Mouse (Mus musculus) testis, adult 2 months (tissue): Measurements from ENCODE around the gene Zfp281. TPM values are rescaled to one million over a fixed set of nuclear protein-coding genes. Genes with fewer than 3 reads are reported as not detected.

Experiments used
- H3K27ac ChIP-seq: fragments of 200-500 bp; 2 replicates; pipeline ENCODE4 v1.5.1; 2012; ENCODE audit warnings: low read depth, low read length; ENCODE audit not compliant: control insufficient read depth, insufficient read depth
- H3K27me3 ChIP-seq: fragments of 200-500 bp; 2 replicates; pipeline ENCODE4 v1.6.1; 2012; ENCODE audit warnings: mild to moderate bottlenecking, low read length, moderate library complexity; ENCODE audit not compliant: control insufficient read depth, insufficient read depth
- H3K36me3 ChIP-seq: fragments of 200-500 bp; 2 replicates; pipeline ENCODE4 v1.6.1; 2012; ENCODE audit warnings: mild to moderate bottlenecking, low read length; ENCODE audit not compliant: control insufficient read depth, insufficient read depth
- H3K4me1 ChIP-seq: fragments of 200-500 bp; 2 replicates; pipeline ENCODE4 v1.6.1; 2012; ENCODE audit warnings: low read length; ENCODE audit not compliant: control insufficient read depth, insufficient read depth
- H3K4me3 ChIP-seq: fragments of 200-500 bp; 2 replicates; pipeline ENCODE4 v1.5.1; 2012; ENCODE audit warnings: low read depth, mild to moderate bottlenecking, low read length, moderate library complexity, mixed read lengths; ENCODE audit not compliant: control insufficient read depth
- CTCF ChIP-seq: fragments of 200-500 bp; IDR thresholded peaks from 2 replicates; pipeline ENCODE4 v1.5.1; 2012; ENCODE audit warnings: low read depth, mild to moderate bottlenecking, inconsistent platforms, low read length, moderate library complexity; ENCODE audit not compliant: control insufficient read depth, insufficient read depth, insufficient replicate concordance
- POLR2A ChIP-seq: fragments of 200-500 bp; IDR thresholded peaks from 2 replicates; pipeline ENCODE4 v1.6.1; 2012; ENCODE audit warnings: low read depth, mild to moderate bottlenecking, inconsistent platforms, low read length, moderate library complexity; ENCODE audit not compliant: control insufficient read depth
- polyA plus RNA-seq: library from polyadenylated mRNA; depleted of rRNA; stranded (reverse); fragments of >200 nt; gene quantifications from 2 replicates; pipeline ENCODE4 v1.2.3, GENCODE M21; 2012

Zfp281 gene
- polyA plus RNA-seq, 1 experiment = 2.3 TPM

GRCm38 (mm10) chr1:136614748-136615440 is 9.8 kb upstream of the Zfp281 start:
- TF ChIP-seq POLR2A (no peak), CTCF (no peak)
- Histone ChIP-seq H3K4me1 (no peaks in the 10 kb centered on the region), H3K36me3 (no peaks in the 10 kb centered on the region), H3K27me3 (no peaks in the 10 kb centered on the region), H3K27ac (no peak overlapping the region), H3K4me3 (no peak overlapping the region)

- Histone ChIP-seq H3K36me3 (no peaks in the 10 kb centered on the region), H3K4me1 (no peaks in the 10 kb centered on the region), H3K27me3 (no peaks in the 10 kb centered on the region), H3K27ac (no peak overlapping the region), H3K4me3 (no peak overlapping the region)
- TF ChIP-seq POLR2A (no peak), CTCF (no peak)
These were observed 7.4 kb upstream of the Zfp281 start for GRCm38 (mm10) chr1:136617163-136617788.

- Histone ChIP-seq H3K27ac (no peak overlapping the region), H3K27me3 (no peaks in the 10 kb centered on the region), H3K4me3 (no peak overlapping the region), H3K36me3 (no peaks in the 10 kb centered on the region), H3K4me1 (no peaks in the 10 kb centered on the region)
- no peak for TF ChIP-seq POLR2A
- TF ChIP-seq CTCF = no peak
These were observed 6.1 kb upstream of the Zfp281 start for GRCm38 (mm10) chr1:136618570-136618969.

GRCm38 (mm10) chr1:136625019-136625895 is 556 bp downstream of the Zfp281 start:
- Histone ChIP-seq H3K36me3 (no peaks in the 10 kb centered on the region; the same call in 1 of the 2 replicates), H3K27me3 (no peaks in the 10 kb centered on the region), H3K4me1 (peaks cover 8% of the 10 kb centered on the region), H3K4me3 (peak overlapping the region; percentile 94), H3K27ac (peak overlapping the region; percentile 76)
- TF ChIP-seq POLR2A (no peak), CTCF (no peak)

- peaks cover 8% of the 10 kb centered on the region for H3K4me1 ChIP-seq
- no peak for TF ChIP-seq CTCF
- no peak overlapping the region for H3K27ac ChIP-seq
- H3K4me3 ChIP-seq = peak overlapping the region; percentile 94
- H3K27me3 ChIP-seq = no peaks in the 10 kb centered on the region
- H3K36me3 ChIP-seq = no peaks in the 10 kb centered on the region; the same call in 1 of the 2 replicates
These were observed 1.4 kb downstream of the Zfp281 start for GRCm38 (mm10) chr1:136626141-136626540.

GRCm38 (mm10) chr1:136626756-136627155 is 2.1 kb downstream of the Zfp281 start:
- no peaks in the 10 kb centered on the region for H3K27me3 ChIP-seq
- TF ChIP-seq POLR2A (no peak), CTCF (no peak)
- no peak overlapping the region for H3K27ac ChIP-seq
- no peaks in the 10 kb centered on the region; the same call in 1 of the 2 replicates for H3K36me3 ChIP-seq
- H3K4me3 ChIP-seq = no peak overlapping the region; the same call in 1 of the 2 replicates
- H3K4me1 ChIP-seq = peaks cover 8% of the 10 kb centered on the region

- Histone ChIP-seq H3K4me3 (no peak overlapping the region; the same call in 1 of the 2 replicates), H3K36me3 (no peaks in the 10 kb centered on the region; the same call in 1 of the 2 replicates)
These were observed 2.9 kb downstream of the Zfp281 start for GRCm38 (mm10) chr1:136627591-136627990.

More at GRCm38 (mm10) chr1:136627591-136627990, 2.9 kb downstream of the Zfp281 start:
- H3K27ac ChIP-seq = no peak overlapping the region
- H3K27me3 ChIP-seq = no peaks in the 10 kb centered on the region
- peaks cover 8% of the 10 kb centered on the region for H3K4me1 ChIP-seq
- no peak for TF ChIP-seq CTCF
- no peak for TF ChIP-seq POLR2A
